Mouse (Mus musculus) hindbrain, embryonic 13.5 days (tissue): ENCODE measurements around the gene Sfxn1. TPM values are rescaled to one million over a fixed set of nuclear protein-coding genes. Genes with fewer than 3 reads are reported as not detected.

ENCODE experiments used
- ATAC-seq: fragments of 200-750 bp; cut with Nextera tagmentation; 2 replicates; pipeline ENCODE4 v1.8.0; 2017; ENCODE audit warnings: moderate TSS enrichment; ENCODE audit not compliant: low FRiP score
- H3K27ac ChIP-seq: fragments of 300-500 bp; sonication (generic); 2 replicates; pipeline ENCODE4 v1.5.1; 2015; ENCODE audit warnings: inconsistent platforms, mild to moderate bottlenecking, moderate library complexity
- H3K27me3 ChIP-seq: fragments of 300-500 bp; sonication (generic); 2 replicates; pipeline ENCODE4 v1.6.1; 2015; ENCODE audit warnings: mild to moderate bottlenecking, inconsistent platforms
- H3K36me3 ChIP-seq: fragments of 300-500 bp; sonication (generic); 2 replicates; pipeline ENCODE4 v1.6.1; 2015; ENCODE audit warnings: mild to moderate bottlenecking, inconsistent platforms
- H3K4me1 ChIP-seq: fragments of 300-500 bp; sonication (generic); replicated peaks from 2 replicates; pipeline ENCODE4 v1.6.1; 2015; ENCODE audit warnings: inconsistent platforms
- H3K4me2 ChIP-seq: fragments of 300-500 bp; sonication (generic); 2 replicates; pipeline ENCODE4 v1.6.1; 2015; ENCODE audit warnings: inconsistent platforms, mild to moderate bottlenecking, moderate library complexity
- H3K4me3 ChIP-seq: fragments of 300-500 bp; sonication (generic); 2 replicates; pipeline ENCODE4 v1.5.1; 2015; ENCODE audit warnings: mild to moderate bottlenecking, inconsistent platforms
- H3K9ac ChIP-seq: fragments of 300-500 bp; sonication (generic); 2 replicates; pipeline ENCODE4 v1.6.1; 2015; ENCODE audit warnings: mild to moderate bottlenecking, inconsistent platforms
- H3K9me3 ChIP-seq: fragments of 300-500 bp; sonication (generic); 2 replicates; pipeline ENCODE4 v1.6.1; 2016; ENCODE audit warnings: inconsistent platforms
- WGBS: fragments of 180-500 bp; shearing (Covaris S2); methylation state at CpG from one replicate; pipeline ENCODE4 v1.1.7; 2015; 5-methylcytosine and 5-hydroxymethylcytosine counted together
- polyA plus RNA-seq: library from polyadenylated mRNA; unstranded; fragments of >200 nt; fragmentation: Nextera tagmentation; extraction: Ambion mirVana; gene quantifications from 2 replicates; pipeline ENCODE4 v1.2.1, GENCODE M21; 2015

Gene Sfxn1
- polyA plus RNA-seq, 1 experiment from 2014 or later = 77.3 TPM

GRCm38 (mm10) chr13:54066081-54066746 lies 5.5 kb upstream of the Sfxn1 start:
- H3K36me3 ChIP-seq = no peaks in the 10 kb centered on the region
- H3K9ac ChIP-seq = no peak overlapping the region
- no peaks in the 10 kb centered on the region for H3K27me3 ChIP-seq
- no peak overlapping the region for H3K4me3 ChIP-seq
- H3K4me1 ChIP-seq = peaks cover 5% of the 10 kb centered on the region; the same call in 1 of the 2 replicates
- H3K27ac ChIP-seq = no peak overlapping the region
- 88% methylated on average over 3 of the region's 3 CpGs for WGBS
- no peak overlapping the region for H3K4me2 ChIP-seq
- no peak for ATAC-seq
- H3K9me3 ChIP-seq = no peaks in the 10 kb centered on the region

GRCm38 (mm10) chr13:54067617-54068166 lies 4.0 kb upstream of the Sfxn1 start:
- Histone ChIP-seq H3K4me1 (peaks cover 10% of the 10 kb centered on the region), H3K36me3 (no peaks in the 10 kb centered on the region), H3K27ac (no peak overlapping the region), H3K4me2 (no peak overlapping the region), H3K4me3 (no peak overlapping the region), H3K27me3 (no peaks in the 10 kb centered on the region), H3K9me3 (no peaks in the 10 kb centered on the region), H3K9ac (no peak overlapping the region)
- 10% methylated on average over 6 of the region's 6 CpGs for WGBS
- ATAC-seq = no peak

GRCm38 (mm10) chr13:54071011-54071410 lies 658 bp upstream of the Sfxn1 start:
- no peak overlapping the region for H3K27ac ChIP-seq
- H3K4me2 ChIP-seq = no peak overlapping the region
- H3K9me3 ChIP-seq = no peaks in the 10 kb centered on the region
- no peak overlapping the region for H3K9ac ChIP-seq
- no peaks in the 10 kb centered on the region for H3K36me3 ChIP-seq
- peaks cover 21% of the 10 kb centered on the region for H3K4me1 ChIP-seq
- ATAC-seq = no peak
- 94% methylated on average over 9 of the region's 9 CpGs for WGBS
- no peaks in the 10 kb centered on the region for H3K27me3 ChIP-seq
- H3K4me3 ChIP-seq = no peak overlapping the region

GRCm38 (mm10) chr13:54072526-54073057 lies 923 bp downstream of the Sfxn1 start:
- 39% methylated on average over 10 of the region's 10 CpGs for WGBS
- H3K27ac ChIP-seq = peak overlapping the region; percentile 90

GRCm38 (mm10) chr13:54073066-54073465 lies 1.4 kb downstream of the Sfxn1 start:
- H3K36me3 ChIP-seq = no peaks in the 10 kb centered on the region
- no peak overlapping the region for H3K27ac ChIP-seq
- no peak for ATAC-seq
- H3K4me1 ChIP-seq = peaks cover 18% of the 10 kb centered on the region
- no peaks in the 10 kb centered on the region for H3K27me3 ChIP-seq
- peak overlapping the region; percentile 87; the same call in 1 of the 2 replicates for H3K9ac ChIP-seq
- H3K9me3 ChIP-seq = no peaks in the 10 kb centered on the region
- peak overlapping the region; percentile 72 for H3K4me3 ChIP-seq
- 70% methylated on average over 1 of the region's 1 CpGs for WGBS
- peak overlapping the region; percentile 67 for H3K4me2 ChIP-seq

More at GRCm38 (mm10) chr13:54072526-54073057, 923 bp downstream of the Sfxn1 start:
- Histone ChIP-seq H3K9me3 (no peaks in the 10 kb centered on the region), H3K4me3 (peak overlapping the region; percentile 72), H3K9ac (peak overlapping the region; percentile 87), H3K4me1 (peaks cover 19% of the 10 kb centered on the region), H3K4me2 (peak overlapping the region; percentile 67), H3K27me3 (no peaks in the 10 kb centered on the region), H3K36me3 (no peaks in the 10 kb centered on the region)
- no peak for ATAC-seq

- Histone ChIP-seq H3K4me1 (peaks cover 17% of the 10 kb centered on the region), H3K9me3 (no peaks in the 10 kb centered on the region), H3K36me3 (no peaks in the 10 kb centered on the region), H3K27me3 (no peaks in the 10 kb centered on the region), H3K9ac (no peak overlapping the region), H3K4me3 (no peak overlapping the region), H3K4me2 (peak overlapping the region; percentile 67; the same call in 1 of the 2 replicates), H3K27ac (no peak overlapping the region)
- no peak for ATAC-seq
- WGBS = 84% methylated on average over 2 of the region's 2 CpGs
Measured at GRCm38 (mm10) chr13:54073491-54073890, 1.8 kb downstream of the Sfxn1 start.

- 90% methylated on average over 2 of the region's 2 CpGs for WGBS
Measured at GRCm38 (mm10) chr13:54075416-54075815, 3.7 kb downstream of the Sfxn1 start.

GRCm38 (mm10) chr13:54076051-54076450 lies 4.4 kb downstream of the Sfxn1 start:
- 98% methylated on average over 6 of the region's 6 CpGs for WGBS
- no peak overlapping the region for H3K4me2 ChIP-seq
- H3K36me3 ChIP-seq = no peaks in the 10 kb centered on the region
- H3K4me3 ChIP-seq = no peak overlapping the region
- H3K4me1 ChIP-seq = peaks cover 34% of the 10 kb centered on the region
- H3K9ac ChIP-seq = no peak overlapping the region
- H3K9me3 ChIP-seq = no peaks in the 10 kb centered on the region
- ATAC-seq = no peak
- H3K27me3 ChIP-seq = no peaks in the 10 kb centered on the region
- H3K27ac ChIP-seq = no peak overlapping the region

More at GRCm38 (mm10) chr13:54075416-54075815, 3.7 kb downstream of the Sfxn1 start:
- peaks cover 32% of the 10 kb centered on the region for H3K4me1 ChIP-seq
- H3K9ac ChIP-seq = no peak overlapping the region
- no peak overlapping the region for H3K4me2 ChIP-seq
- no peaks in the 10 kb centered on the region for H3K27me3 ChIP-seq
- H3K36me3 ChIP-seq = no peaks in the 10 kb centered on the region
- no peaks in the 10 kb centered on the region for H3K9me3 ChIP-seq
- H3K4me3 ChIP-seq = no peak overlapping the region
- ATAC-seq = no peak
- no peak overlapping the region for H3K27ac ChIP-seq

- no peaks in the 10 kb centered on the region for H3K36me3 ChIP-seq
- no peaks in the 10 kb centered on the region for H3K9me3 ChIP-seq
- no peaks in the 10 kb centered on the region for H3K27me3 ChIP-seq
- no peak overlapping the region for H3K4me3 ChIP-seq
- no peak for ATAC-seq
- no peak overlapping the region for H3K27ac ChIP-seq
- H3K9ac ChIP-seq = no peak overlapping the region
- WGBS = 92% methylated on average over 11 of the region's 11 CpGs
- H3K4me1 ChIP-seq = peaks cover 34% of the 10 kb centered on the region
- no peak overlapping the region for H3K4me2 ChIP-seq
Measured at GRCm38 (mm10) chr13:54076762-54077460, 5.2 kb downstream of the Sfxn1 start.

GRCm38 (mm10) chr13:54077470-54078174 lies 6.0 kb downstream of the Sfxn1 start:
- Histone ChIP-seq H3K9ac (no peak overlapping the region), H3K36me3 (no peaks in the 10 kb centered on the region), H3K27me3 (no peaks in the 10 kb centered on the region), H3K27ac (no peak overlapping the region), H3K4me1 (peaks cover 31% of the 10 kb centered on the region), H3K4me3 (no peak overlapping the region), H3K4me2 (no peak overlapping the region), H3K9me3 (no peaks in the 10 kb centered on the region)
- no peak for ATAC-seq
- 89% methylated on average over 11 of the region's 11 CpGs for WGBS

- H3K27me3 ChIP-seq = no peaks in the 10 kb centered on the region
- no peak overlapping the region for H3K4me2 ChIP-seq
- no peaks in the 10 kb centered on the region for H3K9me3 ChIP-seq
- no peaks in the 10 kb centered on the region for H3K36me3 ChIP-seq
- no peak overlapping the region for H3K4me3 ChIP-seq
- no peak overlapping the region for H3K9ac ChIP-seq
- H3K27ac ChIP-seq = no peak overlapping the region
- WGBS = 78% methylated on average over 12 of the region's 12 CpGs
- peaks cover 29% of the 10 kb centered on the region for H3K4me1 ChIP-seq
- ATAC-seq = no peak
Measured at GRCm38 (mm10) chr13:54079782-54080759, 8.4 kb downstream of the Sfxn1 start.
